Mouse (Mus musculus) right cerebral cortex, postnatal 25 days (tissue): Measurements from ENCODE around the gene Il21.
A peak's percentile ranks its signal among the peaks of the same experiment; 100 is the strongest.

Experiments
- DNase-seq: peaks from one replicate; pipeline ENCODE4 v3.0.0; 2022

The Il21 gene

GRCm38 (mm10) chr3:37232586-37233222 lies at the start of gene Il21:
Gene Il21, minus strand, starts transcription at chr3:37232636.
- no peak for DNase-seq

GRCm38 (mm10) chr3:37280871-37281270 lies 48.4 kb upstream of the Il21 start:
- DNase-seq: no peak

GRCm38 (mm10) chr3:37280221-37280620 lies 47.8 kb upstream of the Il21 start:
- DNase-seq: no peak

- no peak for DNase-seq
These were observed 42.2 kb upstream of the Il21 start for GRCm38 (mm10) chr3:37274661-37275060.

GRCm38 (mm10) chr3:37273092-37273491 lies 40.7 kb upstream of the Il21 start:
- DNase-seq: no peak

GRCm38 (mm10) chr3:37271209-37271608 lies 38.8 kb upstream of the Il21 start:
- DNase-seq: peak; percentile 57

- DNase-seq: no peak
These were observed 37.5 kb upstream of the Il21 start for GRCm38 (mm10) chr3:37269926-37270325.

- peak; percentile 38 for DNase-seq
These were observed 35.9 kb upstream of the Il21 start for GRCm38 (mm10) chr3:37268338-37268737.

GRCm38 (mm10) chr3:37259331-37259999 lies 27.0 kb upstream of the Il21 start:
- peak; percentile 76 for DNase-seq

GRCm38 (mm10) chr3:37257776-37258175 lies 25.3 kb upstream of the Il21 start:
- no peak for DNase-seq

- DNase-seq: no peak
These were observed 18.5 kb upstream of the Il21 start for GRCm38 (mm10) chr3:37250967-37251366.

GRCm38 (mm10) chr3:37235025-37235424 lies 2.6 kb upstream of the Il21 start:
- no peak for DNase-seq

GRCm38 (mm10) chr3:37231153-37231552 lies 1.3 kb downstream of the Il21 start:
- DNase-seq: no peak

GRCm38 (mm10) chr3:37229082-37229829 lies 3.2 kb downstream of the Il21 start:
- no peak for DNase-seq

- no peak for DNase-seq
These were observed 7.3 kb downstream of the Il21 start for GRCm38 (mm10) chr3:37225124-37225523.

- peak; percentile 53 for DNase-seq
These were observed 13.4 kb downstream of the Il21 start for GRCm38 (mm10) chr3:37219071-37219470.

- no peak for DNase-seq
These were observed 27.1 kb downstream of the Il21 start for GRCm38 (mm10) chr3:37205226-37205800.

GRCm38 (mm10) chr3:37204556-37204955 lies 27.9 kb downstream of the Il21 start:
- DNase-seq: no peak

GRCm38 (mm10) chr3:37203984-37204428 lies 28.4 kb downstream of the Il21 start:
- peak; percentile 76 for DNase-seq

- DNase-seq: no peak
These were observed 29.6 kb downstream of the Il21 start for GRCm38 (mm10) chr3:37202856-37203255.

GRCm38 (mm10) chr3:37201122-37201916 lies 31.1 kb downstream of the Il21 start:
- DNase-seq: no peak

GRCm38 (mm10) chr3:37198302-37198701 lies 34.1 kb downstream of the Il21 start:
- no peak for DNase-seq

- DNase-seq: no peak
These were observed 40.5 kb downstream of the Il21 start for GRCm38 (mm10) chr3:37191953-37192352.
